Mouse (Mus musculus): ENCODE results near the gene Hoxa9.

DNA sequence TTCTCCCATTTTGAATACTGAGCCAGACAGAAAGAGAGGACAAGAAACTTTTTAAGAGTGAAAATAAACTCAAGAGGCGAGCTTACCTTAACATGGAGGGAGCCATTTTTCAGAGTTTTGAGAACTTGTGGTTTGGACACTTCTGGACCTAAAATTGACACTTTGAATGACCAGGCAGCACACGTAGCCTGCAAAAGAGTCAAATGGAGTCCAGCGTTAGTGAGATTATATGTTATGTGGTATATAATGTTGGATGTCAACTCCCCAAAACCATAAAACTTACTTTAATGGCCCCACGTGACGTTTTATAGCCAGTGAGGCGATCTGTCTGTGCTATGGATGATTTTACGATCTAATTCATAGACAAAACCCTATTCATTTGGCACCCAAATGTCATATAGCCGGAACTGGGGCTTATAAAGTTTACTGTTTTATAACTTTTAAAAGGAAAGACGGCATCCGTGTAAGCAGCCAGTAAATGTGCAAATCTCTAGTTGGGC is 30.1 kb downstream of the Hoxa9 start:
- TF ChIP-seq CTCF (IDR thresholded peaks at IDR 0.05; ENCODE audit: borderline replicate concordance, insufficient read depth, low read length) (no peak), POLR2A (IDR thresholded peaks at IDR 0.05; ENCODE audit: low read depth, low read length) (no peak)
